Mouse (Mus musculus) heart, embryonic 13.5 days (tissue): ENCODE results near the gene Ccdc28a. TPM values are rescaled to one million over a fixed set of nuclear protein-coding genes. Genes with fewer than 3 reads are reported as not detected.

Source experiments
- ATAC-seq: fragments of 200-750 bp; cut with Nextera tagmentation; 2 replicates; pipeline ENCODE4 v1.8.0; 2017; ENCODE audit warnings: moderate TSS enrichment; ENCODE audit not compliant: insufficient number of reproducible peaks, low FRiP score, low TSS enrichment; ENCODE audit errors: extremely low read depth
- H3K27ac ChIP-seq: fragments of 300-500 bp; sonication (generic); replicated peaks from 2 replicates; pipeline ENCODE4 v1.5.1; 2015; ENCODE audit warnings: moderate library complexity, mild to moderate bottlenecking, inconsistent platforms
- H3K27me3 ChIP-seq: fragments of 300-500 bp; sonication (generic); replicated peaks from 2 replicates; pipeline ENCODE4 v1.6.1; 2015; ENCODE audit warnings: mild to moderate bottlenecking, inconsistent platforms
- H3K36me3 ChIP-seq: fragments of 300-500 bp; sonication (generic); 2 replicates; pipeline ENCODE4 v1.6.1; 2015; ENCODE audit warnings: mild to moderate bottlenecking, inconsistent platforms
- H3K4me1 ChIP-seq: fragments of 300-500 bp; sonication (generic); 2 replicates; pipeline ENCODE4 v1.6.1; 2015; ENCODE audit warnings: inconsistent platforms
- H3K4me2 ChIP-seq: fragments of 300-500 bp; sonication (generic); 2 replicates; pipeline ENCODE4 v1.6.1; 2015; ENCODE audit warnings: inconsistent platforms, mild to moderate bottlenecking, moderate library complexity
- H3K4me3 ChIP-seq: fragments of 300-500 bp; sonication (generic); 2 replicates; pipeline ENCODE4 v1.5.1; 2015; ENCODE audit warnings: moderate library complexity, mild to moderate bottlenecking, inconsistent platforms
- H3K9ac ChIP-seq: fragments of 300-500 bp; sonication (generic); 2 replicates; pipeline ENCODE4 v1.6.1; 2015; ENCODE audit warnings: inconsistent platforms, mild to moderate bottlenecking, moderate library complexity
- H3K9me3 ChIP-seq: fragments of 300-500 bp; sonication (generic); 2 replicates; pipeline ENCODE4 v1.6.1; 2016; ENCODE audit warnings: inconsistent platforms
- WGBS: fragments of 180-500 bp; shearing (Covaris S2); methylation state at CpG from one replicate; pipeline ENCODE4 v1.1.7; 2015; ENCODE audit warnings: mixed read lengths; 5-methylcytosine and 5-hydroxymethylcytosine counted together
- polyA plus RNA-seq: library from polyadenylated mRNA; unstranded; fragments of >200 nt; fragmentation: Nextera tagmentation; extraction: Ambion mirVana; gene quantifications from 2 replicates; pipeline ENCODE4 v1.2.1, GENCODE M21; 2015

Ccdc28a gene
- polyA plus RNA-seq, 1 experiment from 2014 or later, result 7.2 TPM

GRCm38 (mm10) chr10:18214124-18214523 is 20.7 kb downstream of the Ccdc28a start:
- no peak overlapping the region for H3K4me3 ChIP-seq
- H3K9me3 ChIP-seq, result no peaks in the 10 kb centered on the region
- WGBS, result 77% methylated on average over 5 of the region's 5 CpGs
- 0 out of 2 replicates have a peak, but pooled peaks cover 4% of the 10 kb centered on the region for H3K4me1 ChIP-seq
- H3K9ac ChIP-seq, result no peak overlapping the region
- ATAC-seq, result no peak
- H3K27ac ChIP-seq, result no peak overlapping the region
- H3K4me2 ChIP-seq, result no peak overlapping the region
- H3K36me3 ChIP-seq, result no peaks in the 10 kb centered on the region
- H3K27me3 ChIP-seq, result no peaks in the 10 kb centered on the region

GRCm38 (mm10) chr10:18213373-18213772 is 21.4 kb downstream of the Ccdc28a start:
- no peak overlapping the region for H3K4me3 ChIP-seq
- no peak for ATAC-seq
- no peaks in the 10 kb centered on the region for H3K27me3 ChIP-seq
- no peaks in the 10 kb centered on the region for H3K9me3 ChIP-seq
- no peak overlapping the region for H3K27ac ChIP-seq
- no peaks in the 10 kb centered on the region for H3K36me3 ChIP-seq
- H3K4me1 ChIP-seq, result 0 out of 2 replicates have a peak, but pooled peaks cover 4% of the 10 kb centered on the region
- H3K4me2 ChIP-seq, result no peak overlapping the region
- 69% methylated on average over 4 of the region's 4 CpGs for WGBS
- no peak overlapping the region for H3K9ac ChIP-seq

- WGBS, result 6% methylated on average over 11 of the region's 11 CpGs
- no peaks in the 10 kb centered on the region for H3K36me3 ChIP-seq
- H3K27ac ChIP-seq, result no peak within 1 kb of the TSS
- 0 out of 2 replicates have a peak, but pooled peaks cover 4% of the 10 kb centered on the region for H3K4me1 ChIP-seq
- H3K4me3 ChIP-seq, result no peak within 1 kb of the TSS
- no peak for ATAC-seq
- no peaks in the 10 kb centered on the region for H3K9me3 ChIP-seq
- H3K27me3 ChIP-seq, result no peaks in the 10 kb centered on the region
- peak within 1 kb of the TSS; percentile 48 for H3K4me2 ChIP-seq
- no peak within 1 kb of the TSS for H3K9ac ChIP-seq
These were observed 24.1 kb downstream of the Ccdc28a start, which contains the start of gene Ect2l for GRCm38 (mm10) chr10:18210726-18211125. TSS of gene Ect2l (minus strand) at chr10:18210890.

- H3K27ac ChIP-seq, result no peak overlapping the region
- H3K4me2 ChIP-seq, result no peak overlapping the region
- 0 out of 2 replicates have a peak, but pooled peaks cover 4% of the 10 kb centered on the region for H3K4me1 ChIP-seq
- H3K9ac ChIP-seq, result no peak overlapping the region
- no peak overlapping the region for H3K4me3 ChIP-seq
- H3K27me3 ChIP-seq, result no peaks in the 10 kb centered on the region
- no peak for ATAC-seq
- no peaks in the 10 kb centered on the region for H3K9me3 ChIP-seq
- WGBS, result 60% methylated on average over 6 of the region's 6 CpGs
- no peaks in the 10 kb centered on the region for H3K36me3 ChIP-seq
These were observed 24.7 kb downstream of the Ccdc28a start for GRCm38 (mm10) chr10:18210119-18210518.

- WGBS, result 31% methylated on average over 7 of the region's 7 CpGs
- Histone ChIP-seq H3K4me2 (no peak overlapping the region), H3K9ac (no peak overlapping the region), H3K9me3 (no peaks in the 10 kb centered on the region), H3K4me1 (no peaks in the 10 kb centered on the region), H3K27me3 (no peaks in the 10 kb centered on the region), H3K4me3 (no peak overlapping the region), H3K27ac (no peak overlapping the region), H3K36me3 (no peaks in the 10 kb centered on the region)
- no peak for ATAC-seq
These were observed 30.7 kb downstream of the Ccdc28a start for GRCm38 (mm10) chr10:18204067-18204466.

DNA sequence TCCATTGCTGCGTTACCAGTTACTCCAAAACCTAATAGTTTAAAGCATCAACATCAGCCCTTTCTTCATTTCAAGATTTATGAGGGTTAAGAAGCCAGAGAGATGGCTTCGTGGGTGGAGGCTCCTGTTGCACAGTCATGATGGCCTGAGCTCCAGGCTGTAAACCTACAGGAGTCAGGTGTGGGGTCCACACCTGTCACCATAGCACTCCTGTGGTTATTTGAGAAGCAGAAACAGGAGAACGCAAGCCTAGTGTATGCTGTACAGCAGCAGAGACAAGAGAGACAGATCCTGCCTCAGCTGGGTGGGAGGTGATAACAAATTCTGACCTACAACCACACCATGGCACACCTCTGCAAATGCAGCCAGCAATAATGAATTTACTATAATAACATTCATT is 32.4 kb downstream of the Ccdc28a start:
- Histone ChIP-seq H3K4me2 (no peak overlapping the region), H3K9ac (no peak overlapping the region), H3K27ac (no peak overlapping the region), H3K36me3 (no peaks in the 10 kb centered on the region), H3K9me3 (no peaks in the 10 kb centered on the region), H3K27me3 (no peaks in the 10 kb centered on the region), H3K4me3 (no peak overlapping the region), H3K4me1 (no peaks in the 10 kb centered on the region)
- ATAC-seq, result no peak
- 70% methylated on average over 3 of the region's 3 CpGs for WGBS

DNA sequence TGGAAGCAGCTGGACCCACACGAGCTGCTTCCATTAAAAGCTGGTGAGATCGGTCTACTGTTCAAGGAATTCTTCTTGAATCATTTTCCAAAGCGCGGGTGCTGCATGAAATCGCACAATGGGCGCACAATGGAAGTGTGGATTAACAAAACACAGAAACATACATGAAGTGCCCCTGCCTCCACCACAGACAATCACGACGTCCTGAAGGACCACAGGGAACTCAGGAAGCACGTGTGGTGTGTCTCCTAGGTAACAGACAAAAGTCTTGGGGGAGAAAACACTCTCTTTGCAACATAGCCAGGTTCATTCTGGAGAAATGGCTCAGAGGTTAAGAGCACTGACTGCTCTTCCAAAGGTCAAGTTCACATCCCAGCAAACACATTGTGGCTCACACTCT is 34.1 kb downstream of the Ccdc28a start:
- no peak overlapping the region for H3K4me2 ChIP-seq
- H3K9ac ChIP-seq, result no peak overlapping the region
- H3K36me3 ChIP-seq, result no peaks in the 10 kb centered on the region
- H3K4me1 ChIP-seq, result peaks cover 3% of the 10 kb centered on the region; the same call in 1 of the 2 replicates
- no peak overlapping the region for H3K27ac ChIP-seq
- H3K27me3 ChIP-seq, result no peaks in the 10 kb centered on the region
- no peak for ATAC-seq
- 70% methylated on average over 9 of the region's 9 CpGs for WGBS
- no peak overlapping the region for H3K4me3 ChIP-seq
- H3K9me3 ChIP-seq, result no peaks in the 10 kb centered on the region

GRCm38 (mm10) chr10:18199919-18200318 is 34.9 kb downstream of the Ccdc28a start:
- no peaks in the 10 kb centered on the region for H3K36me3 ChIP-seq
- peaks cover 3% of the 10 kb centered on the region; the same call in 1 of the 2 replicates for H3K4me1 ChIP-seq
- no peaks in the 10 kb centered on the region for H3K27me3 ChIP-seq
- WGBS, result 70% methylated on average over 4 of the region's 4 CpGs
- H3K27ac ChIP-seq, result no peak overlapping the region
- H3K9me3 ChIP-seq, result no peaks in the 10 kb centered on the region
- no peak overlapping the region for H3K9ac ChIP-seq
- H3K4me2 ChIP-seq, result no peak overlapping the region
- ATAC-seq, result no peak
- H3K4me3 ChIP-seq, result no peak overlapping the region

- ATAC-seq, result no peak
- Histone ChIP-seq H3K4me1 (peaks cover 3% of the 10 kb centered on the region; the same call in 1 of the 2 replicates), H3K9ac (no peak overlapping the region), H3K27ac (no peak overlapping the region), H3K36me3 (no peaks in the 10 kb centered on the region), H3K27me3 (no peaks in the 10 kb centered on the region), H3K4me2 (no peak overlapping the region), H3K9me3 (no peaks in the 10 kb centered on the region), H3K4me3 (no peak overlapping the region)
- WGBS, result 70% methylated on average over 5 of the region's 5 CpGs
These were observed 36.3 kb downstream of the Ccdc28a start for GRCm38 (mm10) chr10:18198286-18199015.

DNA sequence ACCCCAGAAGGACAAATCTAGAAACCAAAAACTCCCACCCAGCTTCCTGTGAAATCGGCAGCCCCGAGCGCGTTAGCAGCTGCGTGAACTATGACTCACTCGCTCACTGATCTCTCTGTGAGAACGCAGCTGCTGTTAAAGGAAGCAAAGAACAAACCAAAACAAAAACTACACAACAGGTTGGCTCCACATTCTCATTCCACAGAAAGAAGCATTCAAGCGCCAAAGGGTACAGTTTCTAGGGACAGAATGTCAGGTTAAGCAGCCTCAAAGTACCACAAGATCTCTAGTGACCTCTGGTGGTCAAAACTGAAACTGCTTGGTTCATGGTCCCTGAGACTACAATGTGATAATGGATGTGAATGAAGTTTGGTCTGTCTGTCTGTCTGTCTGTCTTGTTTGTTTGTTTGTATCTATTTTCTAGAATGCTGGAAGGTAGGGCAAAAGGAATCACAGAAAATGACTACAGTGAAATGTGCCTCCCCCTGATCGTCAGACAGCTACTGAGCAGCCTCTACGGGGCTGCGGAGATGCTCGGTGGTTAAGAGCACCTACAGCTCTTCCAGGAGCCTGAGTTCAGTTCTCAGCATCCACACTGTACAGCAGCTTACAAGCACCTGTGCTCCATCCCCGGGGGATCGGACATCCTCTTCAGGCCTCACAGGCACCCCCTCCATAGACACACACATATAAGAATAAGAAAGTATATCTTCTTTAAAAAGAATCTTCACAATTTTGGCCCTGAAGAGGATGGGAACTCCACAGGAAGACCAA is 37.4 kb downstream of the Ccdc28a start:
- no peaks in the 10 kb centered on the region for H3K36me3 ChIP-seq
- H3K9ac ChIP-seq, result peak overlapping the region; percentile 71
- 48% methylated on average over 14 of the region's 14 CpGs for WGBS
- peak overlapping the region; percentile 69 for H3K4me2 ChIP-seq
- H3K4me1 ChIP-seq, result peaks cover 3% of the 10 kb centered on the region; the same call in 1 of the 2 replicates
- ATAC-seq, result no peak
- no peaks in the 10 kb centered on the region for H3K9me3 ChIP-seq
- peaks cover 9% of the 10 kb centered on the region; the same call in 1 of the 2 replicates for H3K27me3 ChIP-seq
- H3K4me3 ChIP-seq, result peak overlapping the region; percentile 45
- H3K27ac ChIP-seq, result no peak overlapping the region

GRCm38 (mm10) chr10:18194737-18195141 is 40.1 kb downstream of the Ccdc28a start:
- Histone ChIP-seq H3K4me2 (no peak overlapping the region), H3K27ac (no peak overlapping the region), H3K36me3 (no peaks in the 10 kb centered on the region), H3K4me3 (no peak overlapping the region), H3K27me3 (peaks cover 10% of the 10 kb centered on the region; the same call in 1 of the 2 replicates), H3K9ac (no peak overlapping the region), H3K4me1 (peaks cover 21% of the 10 kb centered on the region), H3K9me3 (no peaks in the 10 kb centered on the region)
- no peak for ATAC-seq
- 61% methylated on average over 14 of the region's 14 CpGs for WGBS
